Mouse (Mus musculus) liver, adult 2 months (tissue): ENCODE results near the gene Slc3a2. TPM values are rescaled to one million over a fixed set of nuclear protein-coding genes. Genes with fewer than 3 reads are reported as not detected.

Experiments used
- DNase-seq: peaks from one replicate; pipeline ENCODE4 v3.0.0-alpha.2; 2011; ENCODE audit warnings: low read depth, low spot score; ENCODE audit errors: extremely low read depth
- H3K27ac ChIP-seq: fragments of 200-500 bp; replicated peaks from 2 replicates; pipeline ENCODE4 v1.5.1; 2012; ENCODE audit warnings: low read depth, mild to moderate bottlenecking, control low read depth, inconsistent platforms, low read length; ENCODE audit not compliant: insufficient read depth
- H3K27me3 ChIP-seq: fragments of 200-500 bp; 2 replicates; pipeline ENCODE4 v1.6.1; 2012; ENCODE audit warnings: mild to moderate bottlenecking, moderate library complexity, low read length, inconsistent platforms; ENCODE audit not compliant: control insufficient read depth, insufficient read depth
- H3K36me3 ChIP-seq: fragments of 200-500 bp; 2 replicates; pipeline ENCODE4 v1.6.1; 2012; ENCODE audit warnings: low read length, inconsistent platforms; ENCODE audit not compliant: control insufficient read depth, insufficient read depth
- H3K4me1 ChIP-seq: fragments of 200-500 bp; 2 replicates; pipeline ENCODE4 v1.6.1; 2011; ENCODE audit warnings: low read length; ENCODE audit not compliant: control insufficient read depth, insufficient read depth
- H3K4me3 ChIP-seq: fragments of 200-500 bp; 2 replicates; pipeline ENCODE4 v1.5.1; 2011; ENCODE audit warnings: low read depth, mild to moderate bottlenecking, control low read depth, low read length, moderate library complexity; ENCODE audit not compliant: insufficient read depth
- H3K79me2 ChIP-seq: fragments of 200-500 bp; 2 replicates; pipeline ENCODE4 v1.6.1; 2012; ENCODE audit warnings: inconsistent platforms, mild to moderate bottlenecking, low read length, moderate library complexity; ENCODE audit not compliant: control insufficient read depth, insufficient read depth
- H3K9ac ChIP-seq: fragments of 200-500 bp; 2 replicates; pipeline ENCODE4 v1.6.1; 2012; ENCODE audit warnings: low read depth, mild to moderate bottlenecking, control low read depth, inconsistent platforms, low read length
- CTCF ChIP-seq: fragments of 200-500 bp; IDR thresholded peaks from 2 replicates; pipeline ENCODE4 v1.5.1; 2011; ENCODE audit warnings: low read depth, low read length, control low read depth
- POLR2A ChIP-seq: fragments of 200-500 bp; IDR thresholded peaks from 2 replicates; pipeline ENCODE4 v1.6.1; 2011; ENCODE audit warnings: low read length, control low read depth; ENCODE audit not compliant: insufficient read depth; ENCODE audit errors: extremely low read depth
- WGBS: fragments of 180-500 bp; shearing (Covaris S2); methylation state at CpG from one replicate; pipeline ENCODE4 v1.1.7; 2018; 5-methylcytosine and 5-hydroxymethylcytosine counted together
- polyA plus RNA-seq: library from polyadenylated mRNA; depleted of rRNA; stranded (reverse); fragments of >200 nt; gene quantifications from 2 replicates; pipeline ENCODE4 v1.2.3, GENCODE M21; 2012
- total RNA-seq: library from RNA; depleted of rRNA; stranded (reverse); fragments of >200 nt; gene quantifications from 2 replicates; pipeline ENCODE4 v1.2.3, GENCODE M21; 2014

Slc3a2 gene
- total and polyA plus RNA-seq, 2 experiments = 30.2 to 71.6 TPM

GRCm38 (mm10) chr19:8699652-8700051, 23.5 kb downstream of the Slc3a2 start:
- H3K4me1 ChIP-seq = 0 out of 2 replicates have a peak, but pooled peaks cover 2% of the 10 kb centered on the region
- H3K9ac ChIP-seq = no peak overlapping the region
- H3K79me2 ChIP-seq = no peaks in the 10 kb centered on the region
- DNase-seq = no peak
- H3K36me3 ChIP-seq = no peaks in the 10 kb centered on the region
- no peaks in the 10 kb centered on the region for H3K27me3 ChIP-seq
- no peak for TF ChIP-seq POLR2A
- TF ChIP-seq CTCF = no peak
- 81% methylated on average over 9 of the region's 9 CpGs for WGBS
- no peak overlapping the region for H3K4me3 ChIP-seq
- H3K27ac ChIP-seq = no peak overlapping the region

- no peak for DNase-seq
- H3K27me3 ChIP-seq = no peaks in the 10 kb centered on the region
- no peak overlapping the region for H3K4me3 ChIP-seq
- H3K4me1 ChIP-seq = 0 out of 2 replicates have a peak, but pooled peaks cover 2% of the 10 kb centered on the region
- TF ChIP-seq POLR2A = no peak
- peak; percentile 75 for TF ChIP-seq CTCF
- no peaks in the 10 kb centered on the region for H3K79me2 ChIP-seq
- H3K27ac ChIP-seq = no peak overlapping the region
- H3K36me3 ChIP-seq = no peaks in the 10 kb centered on the region
- H3K9ac ChIP-seq = no peak overlapping the region
- WGBS = 31% methylated on average over 5 of the region's 6 CpGs
Measured at GRCm38 (mm10) chr19:8695330-8695729, 27.8 kb downstream of the Slc3a2 start.

- 90% methylated on average over 5 of the region's 5 CpGs for WGBS
- no peak for DNase-seq
Measured at GRCm38 (mm10) chr19:8692740-8693139, 30.4 kb downstream of the Slc3a2 start.

GRCm38 (mm10) chr19:8691871-8692539, 31.2 kb downstream of the Slc3a2 start:
- Histone ChIP-seq H3K27ac (no peak overlapping the region), H3K4me1 (0 out of 2 replicates have a peak, but pooled peaks cover 2% of the 10 kb centered on the region), H3K79me2 (no peaks in the 10 kb centered on the region), H3K27me3 (no peaks in the 10 kb centered on the region), H3K4me3 (no peak overlapping the region), H3K9ac (no peak overlapping the region), H3K36me3 (no peaks in the 10 kb centered on the region)
- TF ChIP-seq POLR2A (no peak), CTCF (no peak)
- WGBS = 79% methylated on average over 9 of the region's 9 CpGs
- DNase-seq = no peak

More at GRCm38 (mm10) chr19:8692740-8693139, 30.4 kb downstream of the Slc3a2 start:
- Histone ChIP-seq H3K36me3 (no peaks in the 10 kb centered on the region), H3K27ac (no peak overlapping the region), H3K27me3 (no peaks in the 10 kb centered on the region), H3K4me3 (no peak overlapping the region), H3K9ac (no peak overlapping the region), H3K4me1 (0 out of 2 replicates have a peak, but pooled peaks cover 2% of the 10 kb centered on the region), H3K79me2 (no peaks in the 10 kb centered on the region)
- TF ChIP-seq CTCF = no peak
- TF ChIP-seq POLR2A = no peak

GRCm38 (mm10) chr19:8683627-8684026, 39.5 kb downstream of the Slc3a2 start:
- peaks cover 4% of the 10 kb centered on the region; the same call in 1 of the 2 replicates for H3K4me1 ChIP-seq
- no peak overlapping the region for H3K4me3 ChIP-seq
- H3K79me2 ChIP-seq = no peaks in the 10 kb centered on the region
- H3K36me3 ChIP-seq = no peaks in the 10 kb centered on the region
- DNase-seq = no peak
- TF ChIP-seq CTCF (no peak), POLR2A (no peak)
- no peak overlapping the region for H3K9ac ChIP-seq
- H3K27me3 ChIP-seq = no peaks in the 10 kb centered on the region
- no peak overlapping the region for H3K27ac ChIP-seq
- WGBS = 80% methylated on average over 2 of the region's 2 CpGs

GRCm38 (mm10) chr19:8682996-8683395, 40.2 kb downstream of the Slc3a2 start:
- Histone ChIP-seq H3K4me3 (no peak overlapping the region), H3K27ac (no peak overlapping the region), H3K9ac (no peak overlapping the region), H3K36me3 (no peaks in the 10 kb centered on the region), H3K4me1 (peaks cover 8% of the 10 kb centered on the region), H3K79me2 (no peaks in the 10 kb centered on the region), H3K27me3 (no peaks in the 10 kb centered on the region)
- DNase-seq = peak; percentile 74
- no peak for TF ChIP-seq POLR2A
- TF ChIP-seq CTCF = 0 out of 2 replicates have a peak, but pooled peaks have one; percentile 11
- 0% methylated on average over 3 of the region's 3 CpGs for WGBS
